Mouse (Mus musculus) bone marrow, adult 2 months (tissue): ENCODE measurements around the gene Crb2.

Experiments
- CTCF ChIP-seq: fragments of 200-500 bp; IDR thresholded peaks from 2 replicates; pipeline ENCODE4 v1.5.1; 2011; ENCODE audit warnings: low read length, control low read depth; ENCODE audit not compliant: control insufficient read depth, insufficient read depth
- POLR2A ChIP-seq: fragments of 200-500 bp; IDR thresholded peaks from 2 replicates; pipeline ENCODE4 v1.6.1; 2011; ENCODE audit warnings: low read depth, mild to moderate bottlenecking, control low read depth, low read length, borderline replicate concordance; ENCODE audit not compliant: control insufficient read depth

DNA sequence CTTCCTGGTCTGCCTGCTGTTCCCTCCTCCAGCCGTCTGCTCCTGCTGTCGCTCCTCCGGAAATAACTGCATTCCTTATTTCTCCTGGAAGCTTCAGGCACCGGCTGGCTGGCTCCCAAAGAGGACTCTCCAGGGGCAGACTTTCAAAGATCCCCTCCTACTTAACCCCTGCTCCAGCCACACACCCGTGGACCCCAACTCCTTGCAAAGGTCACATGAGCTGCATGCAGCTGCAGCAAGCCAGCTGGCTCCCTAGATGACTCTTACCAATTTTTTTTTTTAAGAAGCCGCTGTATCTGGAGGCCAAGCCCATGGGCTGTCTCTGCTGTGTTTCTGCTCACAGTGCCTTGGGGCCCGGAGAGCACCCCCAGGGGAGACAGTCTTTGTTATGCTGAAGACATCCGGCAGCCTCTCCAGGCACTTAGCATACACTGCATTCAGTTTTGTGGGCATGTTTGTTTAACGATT lies 8.9 kb upstream of the Crb2 start:
- TF ChIP-seq POLR2A (no peak), CTCF (no peak)
